In the genomic region with DNA sequence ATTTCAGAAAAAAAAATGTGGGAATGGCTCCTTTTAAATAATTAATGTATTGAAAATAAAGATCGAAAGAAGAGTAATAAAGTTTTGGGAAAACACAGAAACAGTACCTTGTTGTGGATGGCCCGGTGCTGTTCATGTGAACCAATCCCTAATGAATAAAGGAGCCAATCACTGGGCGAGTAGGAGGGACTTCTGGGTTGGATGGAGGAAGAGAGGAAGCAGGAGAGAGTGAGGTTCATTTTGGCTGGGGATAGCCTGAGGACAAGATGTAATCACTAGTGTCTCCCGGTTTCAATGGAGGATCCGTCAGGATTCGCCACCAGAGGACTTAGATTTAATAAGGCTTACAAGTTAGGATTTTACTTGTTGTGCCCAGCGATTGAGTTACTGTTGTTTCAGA, we compare ENCODE assay signal across 28 mouse cellular contexts.
DNase-seq lines count a peak whose midpoint lies in the region; ATAC-seq and TF ChIP-seq lines count a peak whose summit lies in the region.
"Had no signal": no experiment of that assay in that cellular context is flagged by ENCODE, and none has a peak within 500 bp of the region (broad histone marks: within the 10 kb centered on the region; RNA-seq: fewer than 3 reads in every experiment).

No protein-coding gene starts in this region.

- peak overlapping the region; percentile 67 for H3K4me3 ChIP-seq in E14TG2a.4 (replicated peaks; ENCODE audit: low read length)
- no peak overlapping the region for H3K4me3 ChIP-seq in kidney, embryonic 16.5 days (ENCODE audit: low read length)
- H3K4me3 ChIP-seq in hindbrain, embryonic 13.5 days = no peak overlapping the region
- H3K4me3 ChIP-seq: embryonic facial prominence, embryonic 13.5 days; embryonic facial prominence, embryonic 15.5 days; erythroblast, embryonic 14.5 days; forebrain, embryonic 10.5 days; forebrain, embryonic 12.5 days had no signal

- no peaks in the 10 kb centered on the region for H3K4me1 ChIP-seq in E14TG2a.4 (replicated peaks; ENCODE audit: low read depth, low read length)
- H3K4me1 ChIP-seq in kidney, embryonic 16.5 days (ENCODE audit: insufficient read depth, low read length) = no peaks in the 10 kb centered on the region
- H3K4me1 ChIP-seq in hindbrain, embryonic 13.5 days (replicated peaks) = 0 out of 2 replicates have a peak, but pooled peaks cover 3% of the 10 kb centered on the region

- H3K9me3 ChIP-seq in E14TG2a.4 (ENCODE audit: low read length) = no peaks in the 10 kb centered on the region
- H3K9me3 ChIP-seq in kidney, embryonic 16.5 days (ENCODE audit: low read length) = no peaks in the 10 kb centered on the region
- H3K9me3 ChIP-seq in hindbrain, embryonic 13.5 days = no peaks in the 10 kb centered on the region
- H3K9me3 ChIP-seq: embryonic facial prominence, embryonic 13.5 days; embryonic facial prominence, embryonic 15.5 days; forebrain, embryonic 10.5 days; forebrain, embryonic 12.5 days; G1E had no signal

- intact Hi-C loops in left cerebral cortex, postnatal 25 days (cut with DNase I) = no loop called here

- no peaks in the 10 kb centered on the region for H3K27me3 ChIP-seq in E14TG2a.4 (ENCODE audit: insufficient read depth, low read length)
- no peaks in the 10 kb centered on the region for H3K27me3 ChIP-seq in kidney, embryonic 16.5 days (ENCODE audit: insufficient read depth, low read length)
- H3K27me3 ChIP-seq in hindbrain, embryonic 13.5 days = no peaks in the 10 kb centered on the region
- H3K27me3 ChIP-seq: CH12.LX; embryonic facial prominence, embryonic 13.5 days; embryonic facial prominence, embryonic 15.5 days; forebrain, embryonic 12.5 days; Patski had no signal

- no peak overlapping the region for H3K9ac ChIP-seq in kidney, embryonic 16.5 days (replicated peaks; ENCODE audit: low read length)
- H3K9ac ChIP-seq in hindbrain, embryonic 13.5 days = no peak overlapping the region
- H3K9ac ChIP-seq: embryonic facial prominence, embryonic 13.5 days; embryonic facial prominence, embryonic 15.5 days; forebrain, embryonic 12.5 days had no signal

- 75% methylated on average over 7 of the region's 7 CpGs for WGBS in kidney, embryonic 16.5 days
- 74% methylated on average over 7 of the region's 7 CpGs for WGBS in hindbrain, embryonic 13.5 days

- DNase-seq in ES-CJ7 (ENCODE audit: low read depth, low spot score) = peak; percentile 53
- peak; percentile 68 for DNase-seq in R1 (ENCODE audit: low read depth, low spot score)
- DNase-seq in ZHBTc4 (ENCODE audit: low read depth, low spot score) = peak; percentile 44
- DNase-seq in kidney, adult 18-20 months = no peak
- no peak for DNase-seq in left cerebral cortex, postnatal 25 days (ENCODE audit: low spot score in 2 of 2)
- DNase-seq: adrenal gland, adult 2 months; adrenal gland, postnatal 10 days; adrenal gland, postnatal 25 days; B cell, adult 2 months; cerebellum, adult 11-12 months; cerebellum, adult 2 months; cerebellum, adult 9-10 months; cerebellum, postnatal 10 days; cerebellum, postnatal 25 days had no signal

- H3K4me2 ChIP-seq in kidney, embryonic 16.5 days (replicated peaks; ENCODE audit: low read depth, low read length) = no peak overlapping the region
- no peak overlapping the region for H3K4me2 ChIP-seq in hindbrain, embryonic 13.5 days
- H3K4me2 ChIP-seq: embryonic facial prominence, embryonic 13.5 days; embryonic facial prominence, embryonic 15.5 days; forebrain, embryonic 12.5 days had no signal

- no peak for ATAC-seq in kidney, embryonic 16.5 days (ENCODE audit: low FRiP score, low TSS enrichment)
- no peak for ATAC-seq in hindbrain, embryonic 13.5 days (ENCODE audit: low FRiP score)
- ATAC-seq: CD4-positive, CD25-positive, alpha-beta regulatory T cell, adult 4 months; forebrain, embryonic 14.5 days; forebrain, embryonic 16.5 days; Patski had no signal

- H3K27ac ChIP-seq in kidney, embryonic 16.5 days (ENCODE audit: low read length) = no peak overlapping the region
- no peak overlapping the region for H3K27ac ChIP-seq in hindbrain, embryonic 13.5 days
- H3K27ac ChIP-seq: embryonic facial prominence, embryonic 13.5 days; embryonic facial prominence, embryonic 15.5 days; forebrain, embryonic 10.5 days; forebrain, embryonic 12.5 days had no signal

- H3K36me3 ChIP-seq in E14TG2a.4 (ENCODE audit: insufficient read depth, low read length) = no peaks in the 10 kb centered on the region
- no peaks in the 10 kb centered on the region for H3K36me3 ChIP-seq in kidney, embryonic 16.5 days (ENCODE audit: insufficient read depth, low read length)
- no peaks in the 10 kb centered on the region for H3K36me3 ChIP-seq in hindbrain, embryonic 13.5 days
- H3K36me3 ChIP-seq: embryonic facial prominence, embryonic 13.5 days; embryonic facial prominence, embryonic 15.5 days; forebrain, embryonic 10.5 days; forebrain, embryonic 12.5 days; G1E had no signal

- TF ChIP-seq CTCF in E14TG2a.4 (conservative IDR thresholded peaks at IDR 0.05; ENCODE audit: low read length) = no peak

Comparison
In these comparisons a context has a peak if more than half of its experiments do, and no peak if none do; other contexts are left out.
1. DNase-seq: peak in ES-CJ7 (single experiment), R1 (single experiment) and ZHBTc4 (single experiment); none in kidney, adult 18-20 months (single experiment) and left cerebral cortex, postnatal 25 days (0 of 2).